Mouse (Mus musculus) c-Kit-negative CD71-positive TER-119-positive erythroid progenitor cells, embryonic 14.5 days (primary cell): ENCODE measurements around the gene Slc22a15.
"Not testable (repeated sequence)": the region's sequence is repeated elsewhere in the genome, so short reads cannot be mapped to it uniquely, and the experiment has no call there.

ENCODE experiments used
- DNase-seq: peaks from one replicate; pipeline ENCODE4 v3.0.0-alpha.2; 2013; ENCODE audit warnings: low read depth, low spot score

The Slc22a15 gene

DNA sequence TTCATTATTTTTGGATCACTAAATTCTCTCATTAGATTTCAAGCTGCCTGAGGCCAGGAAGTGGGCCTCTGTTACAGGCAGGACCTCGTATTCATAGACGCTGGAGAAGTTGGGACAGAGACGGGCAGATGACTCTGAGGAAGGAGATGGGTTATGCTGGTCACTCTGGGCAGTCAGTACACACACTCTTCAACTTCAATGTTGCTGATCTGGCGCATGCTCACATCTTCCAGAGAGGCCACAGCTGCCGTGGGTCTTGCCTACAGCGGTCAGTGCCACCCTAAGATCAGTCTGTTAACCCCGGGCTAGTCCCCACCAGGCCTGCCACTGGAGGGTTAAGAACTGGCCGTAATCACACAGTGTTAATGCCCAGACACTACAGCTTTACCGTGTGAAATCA, 52.3 kb downstream of the Slc22a15 start:
- no peak for DNase-seq

GRCm38 (mm10) chr3:101867001-101867421, 57.2 kb downstream of the Slc22a15 start:
- no peak for DNase-seq

- DNase-seq, result no peak
These were observed 62.4 kb downstream of the Slc22a15 start for GRCm38 (mm10) chr3:101861856-101862255.

- no peak for DNase-seq
These were observed 64.1 kb downstream of the Slc22a15 start for GRCm38 (mm10) chr3:101860151-101860550.

DNA sequence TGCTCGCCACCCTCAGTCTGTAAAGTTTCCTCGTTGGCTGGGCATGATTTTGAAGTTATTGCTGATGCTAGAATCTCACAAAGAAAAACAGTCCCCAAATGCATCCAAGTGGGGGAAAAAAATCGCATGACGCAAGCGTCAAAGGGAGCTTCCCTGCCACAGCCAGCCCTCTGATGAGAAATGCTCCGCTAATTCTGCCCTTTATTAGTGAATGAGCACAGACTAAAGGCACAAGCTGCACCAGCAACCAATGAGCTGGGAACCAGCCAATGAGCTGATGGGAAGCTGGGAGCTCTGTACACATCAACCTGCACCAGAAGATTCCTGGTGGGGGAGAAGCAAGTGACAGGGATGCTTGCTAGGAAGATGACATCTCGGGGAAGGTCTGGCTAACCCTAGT, 64.5 kb downstream of the Slc22a15 start:
- no peak for DNase-seq

GRCm38 (mm10) chr3:101854075-101854474, 70.2 kb downstream of the Slc22a15 start:
- no peak for DNase-seq

- no peak for DNase-seq
These were observed 72.9 kb downstream of the Slc22a15 start for GRCm38 (mm10) chr3:101851363-101851762.

DNA sequence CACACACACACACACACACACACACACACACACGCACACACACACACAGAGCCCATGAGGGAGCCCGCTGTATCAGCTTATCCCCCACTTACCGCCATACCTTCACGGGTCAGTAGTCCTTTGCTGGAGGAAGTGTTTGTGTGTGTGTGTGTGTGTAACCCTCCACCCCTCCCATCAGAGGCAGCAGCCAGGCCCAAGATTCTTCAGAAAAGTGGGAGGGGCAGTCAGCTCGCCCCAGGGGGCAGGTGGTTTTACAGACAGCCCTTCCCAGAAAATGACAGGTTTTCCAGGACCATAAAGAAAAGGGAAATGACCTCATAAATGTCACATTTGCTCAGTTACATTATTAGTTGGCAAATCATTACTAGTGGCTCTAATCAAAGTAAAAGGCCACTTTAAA, 75.4 kb downstream of the Slc22a15 start, which contains the start of gene Mab21l3:
Mab21l3 (minus strand) TSS at position 144 of the 400 bp plus-strand sequence.
- no peak for DNase-seq

DNA sequence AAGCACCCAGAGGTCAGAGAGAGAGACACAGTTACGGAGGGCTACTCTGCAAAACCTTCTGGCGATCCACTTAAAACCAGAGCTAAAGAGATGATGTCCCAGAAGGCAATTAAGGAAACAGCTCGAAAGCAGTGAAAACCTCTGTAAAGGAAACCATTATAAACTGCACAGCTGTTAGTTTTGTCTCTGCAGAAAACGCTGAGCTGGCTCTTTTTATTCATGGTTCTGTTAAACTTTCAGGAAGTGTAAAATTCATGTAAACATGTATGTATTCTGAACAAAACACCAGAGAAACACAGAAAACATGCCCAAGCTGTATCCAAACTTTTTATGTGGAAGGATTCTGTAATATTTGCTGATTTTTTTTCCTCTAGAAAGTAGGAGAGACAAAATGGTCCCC, 78.2 kb downstream of the Slc22a15 start:
- DNase-seq, result no peak

- no peak for DNase-seq
These were observed 81.7 kb downstream of the Slc22a15 start for GRCm38 (mm10) chr3:101842372-101843094.

DNA sequence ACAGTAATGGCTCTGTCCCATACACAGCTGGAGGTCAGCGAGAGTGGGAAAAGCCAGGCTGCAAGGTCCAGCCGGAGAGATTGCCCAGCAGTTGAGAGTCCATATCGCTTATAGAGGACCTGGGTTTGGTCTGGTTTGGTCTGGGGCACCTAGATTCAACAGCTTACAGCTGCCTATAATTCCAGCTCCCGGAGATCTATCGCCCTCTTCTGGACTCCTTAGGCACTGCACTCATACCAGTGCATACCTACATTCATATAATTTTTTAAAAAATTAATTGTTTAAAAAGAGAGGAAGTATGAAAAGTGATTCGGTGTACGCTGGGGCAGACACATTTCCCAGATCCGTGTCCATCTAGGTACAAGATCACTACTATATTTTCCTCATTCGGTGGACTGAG, 84.9 kb downstream of the Slc22a15 start:
- DNase-seq, result no peak

GRCm38 (mm10) chr3:101836971-101837370, 87.3 kb downstream of the Slc22a15 start:
- DNase-seq, result no peak

GRCm38 (mm10) chr3:101836532-101836931, 87.7 kb downstream of the Slc22a15 start:
- DNase-seq, result no peak

GRCm38 (mm10) chr3:101836045-101836444, 88.2 kb downstream of the Slc22a15 start:
- DNase-seq, result no peak

GRCm38 (mm10) chr3:101831189-101831858, 92.9 kb downstream of the Slc22a15 start:
- no peak for DNase-seq

DNA sequence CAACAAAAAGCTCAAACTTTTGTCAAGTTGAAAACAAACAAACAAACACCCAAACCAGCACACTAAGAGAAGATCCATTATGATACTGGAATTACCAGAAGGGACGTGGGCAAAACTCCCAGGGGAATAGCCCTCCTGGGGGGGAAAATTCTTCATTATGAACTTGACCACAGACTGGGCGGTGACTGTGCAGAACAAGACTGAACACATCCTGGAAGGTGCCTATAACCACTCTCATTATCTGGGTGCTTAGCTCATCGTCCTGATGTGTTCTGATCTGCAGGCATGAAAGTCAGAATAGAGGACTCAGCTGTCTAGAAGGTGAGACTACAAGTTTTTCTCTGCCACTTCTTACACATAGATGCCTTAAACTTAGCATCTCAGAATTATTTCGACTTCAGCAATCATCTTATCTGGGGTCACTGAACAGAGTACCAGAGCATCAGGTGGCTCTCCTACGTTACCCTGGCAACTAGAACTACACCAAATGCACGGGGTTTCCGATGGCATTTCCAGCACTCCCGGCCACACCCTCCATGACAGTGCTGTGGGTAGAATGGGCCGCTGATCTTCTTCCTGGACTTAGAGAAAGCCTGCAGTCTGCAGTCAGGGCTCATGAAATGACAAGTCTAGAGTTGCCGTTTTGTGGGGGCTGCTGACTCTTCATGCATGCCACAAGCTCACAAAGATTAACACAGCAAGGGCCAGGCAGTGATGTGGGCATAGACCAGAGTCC, 94.2 kb downstream of the Slc22a15 start:
- DNase-seq, result no peak

DNA sequence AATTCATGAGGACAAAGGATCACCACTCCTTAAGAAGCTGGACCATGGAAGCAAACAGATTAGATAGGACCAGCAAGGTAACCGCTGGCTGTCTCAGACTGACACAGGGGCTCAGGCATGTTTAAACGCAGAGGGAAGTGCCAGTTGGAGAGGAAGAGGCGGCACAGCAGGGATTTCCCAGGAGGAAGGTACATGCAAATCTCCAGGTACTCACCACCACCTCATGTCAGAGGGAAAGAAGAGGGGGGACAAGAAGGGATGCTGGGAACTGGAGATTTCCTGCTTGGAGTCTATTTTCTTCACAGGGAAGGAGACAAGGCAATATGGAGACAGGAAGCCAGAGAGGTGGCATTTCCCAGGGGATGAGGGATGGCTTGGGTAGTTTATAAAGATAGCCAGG, 95.7 kb downstream of the Slc22a15 start:
- no peak for DNase-seq

GRCm38 (mm10) chr3:101827220-101827715, 97.0 kb downstream of the Slc22a15 start:
- no peak for DNase-seq

GRCm38 (mm10) chr3:101824338-101824737, 99.9 kb downstream of the Slc22a15 start:
- DNase-seq, result no peak

GRCm38 (mm10) chr3:101822052-101822451, 102.2 kb downstream of the Slc22a15 start:
- DNase-seq, result no peak

DNA sequence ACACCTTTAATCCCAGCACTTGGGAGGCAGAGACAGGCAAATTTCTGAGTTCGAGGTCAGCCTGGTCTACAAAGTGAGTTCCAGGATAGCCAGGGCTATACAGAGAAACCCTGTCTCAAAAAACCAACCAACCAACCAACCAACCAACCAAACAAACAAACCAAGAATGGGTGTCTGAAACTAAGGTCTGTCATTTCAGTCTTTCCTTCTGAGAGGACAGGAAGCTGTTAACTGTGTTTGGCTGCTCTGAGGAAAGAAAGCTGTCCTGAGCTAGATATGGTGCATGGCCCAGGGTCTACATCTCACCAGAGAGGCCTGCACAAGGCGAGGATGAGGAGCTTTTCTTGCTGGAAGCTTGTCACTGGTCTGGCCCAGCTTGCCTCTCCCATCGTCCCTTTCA, 103.5 kb downstream of the Slc22a15 start:
- not testable (repeated sequence) for DNase-seq

- no peak for DNase-seq
These were observed 108.2 kb downstream of the Slc22a15 start for GRCm38 (mm10) chr3:101816006-101816405.
